Mouse (Mus musculus) liver, adult (tissue): ENCODE measurements around the gene Gphn.

Source experiments
- GATA4 ChIP-seq: IDR thresholded peaks from 2 replicates; pipeline ENCODE4 v1.6.1; 2014; ENCODE audit warnings: mild to moderate bottlenecking, low read length; ENCODE audit not compliant: insufficient replicate concordance

The Gphn gene

GRCm38 (mm10) chr12:78643691-78644090 is 417.5 kb downstream of the Gphn start:
- no peak for TF ChIP-seq GATA4

- no peak for TF ChIP-seq GATA4
Measured at GRCm38 (mm10) chr12:78645282-78645681, 419.1 kb downstream of the Gphn start.

GRCm38 (mm10) chr12:78659718-78660304 is 433.6 kb downstream of the Gphn start:
- no peak for TF ChIP-seq GATA4

- TF ChIP-seq GATA4, result no peak
Measured at GRCm38 (mm10) chr12:78678101-78678806, 452.1 kb downstream of the Gphn start.

GRCm38 (mm10) chr12:78678807-78679189 is 452.6 kb downstream of the Gphn start:
- TF ChIP-seq GATA4, result no peak

- TF ChIP-seq GATA4, result no peak
Measured at GRCm38 (mm10) chr12:78681048-78681447, 454.9 kb downstream of the Gphn start.

- TF ChIP-seq GATA4, result no peak
Measured at GRCm38 (mm10) chr12:78682279-78682678, 456.1 kb downstream of the Gphn start.

- TF ChIP-seq GATA4, result no peak
Measured at GRCm38 (mm10) chr12:78685669-78686215, 459.6 kb downstream of the Gphn start.

- no peak for TF ChIP-seq GATA4
Measured at GRCm38 (mm10) chr12:78688876-78689275, 462.7 kb downstream of the Gphn start.

GRCm38 (mm10) chr12:78691325-78691724 is 465.1 kb downstream of the Gphn start, which contains the start of gene Fam71d:
TSS of gene Fam71d (plus strand) at chr12:78691535.
- TF ChIP-seq GATA4, result no peak

GRCm38 (mm10) chr12:78693281-78693680 is 467.1 kb downstream of the Gphn start:
- no peak for TF ChIP-seq GATA4

GRCm38 (mm10) chr12:78717783-78718182 is 491.6 kb downstream of the Gphn start:
- no peak for TF ChIP-seq GATA4

GRCm38 (mm10) chr12:78727723-78728122 is 501.5 kb downstream of the Gphn start:
- TF ChIP-seq GATA4, result no peak
